Mouse (Mus musculus) brain, embryonic 14.5 days (tissue): Measurements from ENCODE around the gene Sdr39u1.

ENCODE experiments used
- CTCF ChIP-seq: fragments of 200-500 bp; IDR thresholded peaks from 2 replicates; pipeline ENCODE4 v1.5.1; 2012; ENCODE audit warnings: inconsistent platforms, mild to moderate bottlenecking, moderate library complexity, borderline replicate concordance; ENCODE audit not compliant: insufficient read depth, insufficient read length; ENCODE audit errors: extremely low read depth
- POLR2A ChIP-seq: fragments of 200-500 bp; IDR thresholded peaks from 2 replicates; pipeline ENCODE4 v1.6.1; 2012; ENCODE audit warnings: mild to moderate bottlenecking, inconsistent platforms, borderline replicate concordance; ENCODE audit not compliant: poor library complexity, insufficient read depth, insufficient read length, severe bottlenecking; ENCODE audit errors: extremely low read depth

GRCm38 (mm10) chr14:55883663-55884062, 16.4 kb downstream of the Sdr39u1 start:
- no peak for TF ChIP-seq POLR2A
- no peak for TF ChIP-seq CTCF
